Mouse (Mus musculus) left cerebral cortex, adult 11 months (tissue): Measurements from ENCODE around the gene Kat8.
A peak's percentile ranks its signal among the peaks of the same experiment; 100 is the strongest.
"Not testable (repeated sequence)": the region's sequence is repeated elsewhere in the genome, so short reads cannot be mapped to it uniquely, and the experiment has no call there.

Source experiments
- DNase-seq: peaks from one replicate; pipeline ENCODE4 v3.0.0; 2022; ENCODE audit warnings: low spot score

Gene Kat8

DNA sequence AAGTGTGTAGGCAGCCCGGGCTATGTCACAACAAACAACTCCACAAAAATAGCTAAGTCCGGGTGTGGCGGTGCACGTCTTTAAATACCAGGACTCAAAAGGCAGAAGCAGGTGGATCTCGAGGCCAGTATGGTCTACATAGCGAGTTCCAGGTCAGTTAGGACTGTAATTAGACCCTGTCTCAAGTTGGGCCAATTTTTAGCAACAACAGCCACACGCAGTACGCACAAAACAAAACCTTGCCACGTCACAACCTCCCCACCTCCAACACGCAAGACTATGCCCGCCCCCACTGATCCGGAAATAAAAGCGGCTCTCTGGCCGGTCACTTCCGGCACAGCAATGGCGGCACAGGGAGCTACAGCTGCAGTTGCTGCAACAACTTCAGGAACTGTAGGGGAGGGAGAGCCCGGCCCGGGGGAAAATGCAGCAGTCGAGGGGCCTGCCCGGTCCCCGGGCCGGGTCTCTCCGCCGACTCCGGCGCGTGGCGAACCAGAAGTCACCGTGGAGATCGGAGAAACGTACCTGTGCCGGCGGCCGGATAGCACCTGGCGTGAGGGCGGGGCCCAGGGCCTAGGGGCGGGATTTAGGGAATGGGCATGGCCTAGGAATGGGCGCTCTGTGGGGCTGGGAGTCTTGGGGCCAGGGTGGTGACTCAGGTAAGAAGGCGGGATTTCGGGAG is at the start of gene Kat8:
Kat8 (plus strand) TSS at position 327 of the 682 bp plus-strand sequence.
- peak; percentile 79 for DNase-seq

DNA sequence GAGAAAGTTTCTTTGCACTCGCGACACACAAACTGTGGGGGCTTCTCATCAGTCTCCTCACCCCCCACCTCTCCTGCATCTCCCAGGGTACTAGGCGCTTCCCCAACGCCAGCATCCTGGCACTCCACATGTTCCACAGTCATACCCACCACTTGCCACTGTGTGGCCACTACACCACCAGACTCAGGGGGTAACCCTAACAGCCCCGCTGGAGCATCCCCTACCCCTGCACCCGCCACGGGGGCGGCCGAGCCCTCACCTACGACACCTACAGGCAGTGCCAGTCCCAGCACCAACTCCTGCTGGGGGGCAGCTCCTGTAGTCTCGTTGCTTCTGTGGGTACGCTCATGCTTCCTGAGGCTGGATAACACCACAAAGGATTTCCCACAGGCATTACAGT is 45.9 kb upstream of the Kat8 start:
- DNase-seq = no peak

DNA sequence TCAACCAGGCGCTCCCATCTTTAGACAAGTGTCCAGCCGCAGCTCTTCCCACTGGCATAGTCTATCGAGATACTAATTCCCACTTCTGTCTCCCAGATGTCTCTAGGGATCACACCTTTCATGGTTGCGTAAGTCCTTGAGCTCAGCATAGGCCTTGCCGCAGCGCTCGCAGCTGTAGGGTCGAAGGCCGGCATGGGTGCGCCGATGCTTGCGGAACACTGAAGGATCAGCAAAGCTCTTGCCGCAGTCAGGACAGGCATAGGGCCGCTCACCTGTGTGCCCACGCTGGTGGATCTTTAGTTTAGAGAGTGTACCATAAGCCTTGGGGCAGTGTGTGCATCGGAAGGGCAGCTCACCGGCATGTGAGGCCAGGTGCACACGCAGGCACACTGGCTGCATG is 44.7 kb upstream of the Kat8 start:
- DNase-seq = no peak

DNA sequence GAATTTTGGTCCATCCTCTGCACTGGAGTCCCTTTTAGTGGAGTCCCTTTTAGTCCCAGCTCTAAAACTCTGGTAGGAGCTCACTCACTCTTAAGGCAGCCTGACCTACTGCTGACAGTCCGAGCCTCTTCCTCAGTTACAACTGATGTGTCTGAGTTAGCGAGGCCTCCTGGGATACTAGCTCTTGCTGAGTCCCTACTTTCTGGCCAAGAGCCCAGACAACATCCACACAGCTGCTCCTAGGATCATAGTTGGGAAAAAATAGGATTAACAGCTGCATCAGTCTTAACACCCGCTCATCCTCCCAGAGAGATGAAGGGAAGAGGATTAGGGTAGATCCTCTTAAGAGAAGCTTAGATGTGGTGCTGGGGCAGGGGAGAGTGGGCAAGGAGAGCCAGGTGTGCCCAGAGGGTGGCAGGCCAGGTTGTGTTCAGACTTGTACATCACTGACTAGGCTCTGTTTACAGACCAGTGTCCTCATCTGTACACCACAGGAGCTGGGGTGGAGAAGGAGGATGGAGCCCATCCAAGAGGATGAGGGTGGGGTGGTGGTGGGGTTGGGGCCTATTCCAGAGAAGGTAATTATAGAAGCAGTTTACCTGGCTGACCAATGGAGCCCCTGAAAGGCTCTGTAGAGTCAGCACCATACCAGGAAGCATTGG is 43.0 kb upstream of the Kat8 start:
- DNase-seq = no peak

GRCm38 (mm10) chr7:127870136-127870821 is 42.0 kb upstream of the Kat8 start:
- no peak for DNase-seq

GRCm38 (mm10) chr7:127874812-127875626 is 37.3 kb upstream of the Kat8 start:
- DNase-seq = no peak

DNA sequence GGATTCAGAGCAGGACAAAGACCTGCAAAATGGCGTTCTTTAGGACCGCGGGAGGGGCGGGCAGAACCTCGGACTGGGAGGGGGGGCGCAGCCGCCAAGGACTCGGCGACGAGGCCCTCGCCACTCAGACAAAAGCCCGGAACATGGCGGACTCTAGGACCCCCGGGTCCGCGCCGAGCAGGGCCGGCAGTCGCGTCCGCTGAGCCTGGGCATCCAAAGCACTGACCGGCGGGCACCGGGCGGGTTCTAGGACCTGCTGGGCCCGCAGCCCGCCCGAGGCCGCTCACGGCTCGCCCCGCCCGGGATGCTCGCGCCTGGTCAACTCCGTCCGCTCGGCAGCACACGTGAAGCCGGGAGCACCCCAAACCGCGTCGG is 36.7 kb upstream of the Kat8 start:
- DNase-seq = peak; percentile 89

DNA sequence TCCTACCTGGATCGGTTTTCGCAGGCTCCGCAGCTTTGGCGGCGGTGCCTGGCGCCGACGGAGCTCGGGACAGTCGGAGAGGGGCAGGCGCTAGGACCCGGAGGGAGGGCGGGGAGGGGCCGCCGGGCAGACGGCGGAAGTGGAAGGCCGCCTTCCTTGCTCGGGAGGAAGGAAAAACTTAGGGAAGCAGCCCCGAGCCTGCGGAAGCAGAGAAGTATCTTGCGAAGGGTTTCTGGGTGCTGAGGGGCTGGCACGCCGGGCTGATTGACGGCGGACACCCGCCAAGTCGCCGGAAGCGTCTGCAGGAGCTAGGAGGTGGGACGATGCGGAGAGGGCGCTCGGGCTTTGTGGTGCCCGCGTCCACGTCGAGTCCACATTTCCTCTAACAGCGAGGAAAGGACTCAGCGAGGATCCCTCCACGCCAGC is 36.3 kb upstream of the Kat8 start, which contains the start of gene Zfp646:
Zfp646 (plus strand) TSS at position 181 of the 426 bp plus-strand sequence.
- peak; percentile 53 for DNase-seq

GRCm38 (mm10) chr7:127876467-127877348 is 35.6 kb upstream of the Kat8 start, which contains the start of gene Zfp668:
Gene Zfp668, minus strand, starts transcription at chr7:127876828.
- DNase-seq = peak; percentile 83

GRCm38 (mm10) chr7:127879301-127879700 is 33.0 kb upstream of the Kat8 start:
- DNase-seq = no peak

GRCm38 (mm10) chr7:127880431-127880830 is 31.9 kb upstream of the Kat8 start:
- DNase-seq = no peak

GRCm38 (mm10) chr7:127885951-127886350 is 26.4 kb upstream of the Kat8 start:
- no peak for DNase-seq

- DNase-seq = no peak
These were observed 25.8 kb upstream of the Kat8 start for GRCm38 (mm10) chr7:127886551-127886950.

- no peak for DNase-seq
These were observed 25.1 kb upstream of the Kat8 start for GRCm38 (mm10) chr7:127887191-127887590.

- DNase-seq = no peak
These were observed 24.5 kb upstream of the Kat8 start for GRCm38 (mm10) chr7:127887781-127888180.

DNA sequence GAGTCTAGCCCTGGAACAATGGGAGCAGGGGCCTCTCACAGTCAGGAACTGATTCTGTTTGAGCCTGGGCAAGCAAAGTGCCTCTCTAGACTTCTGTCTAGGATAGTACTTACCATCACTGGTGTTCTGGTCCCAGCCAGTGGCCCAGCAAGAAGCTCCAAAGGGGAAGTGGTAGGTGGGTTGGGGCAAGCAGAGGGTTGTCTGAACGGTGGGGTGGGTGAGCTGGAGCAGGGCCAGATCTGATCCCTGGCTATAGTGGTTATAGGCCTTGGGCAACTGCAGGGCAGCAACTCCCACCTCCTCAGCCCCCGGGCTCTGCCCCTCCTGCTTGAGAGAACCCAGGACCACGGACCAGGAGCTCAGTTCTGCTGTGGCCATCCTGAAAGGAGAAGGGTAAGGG is 23.5 kb upstream of the Kat8 start:
- DNase-seq = no peak

DNA sequence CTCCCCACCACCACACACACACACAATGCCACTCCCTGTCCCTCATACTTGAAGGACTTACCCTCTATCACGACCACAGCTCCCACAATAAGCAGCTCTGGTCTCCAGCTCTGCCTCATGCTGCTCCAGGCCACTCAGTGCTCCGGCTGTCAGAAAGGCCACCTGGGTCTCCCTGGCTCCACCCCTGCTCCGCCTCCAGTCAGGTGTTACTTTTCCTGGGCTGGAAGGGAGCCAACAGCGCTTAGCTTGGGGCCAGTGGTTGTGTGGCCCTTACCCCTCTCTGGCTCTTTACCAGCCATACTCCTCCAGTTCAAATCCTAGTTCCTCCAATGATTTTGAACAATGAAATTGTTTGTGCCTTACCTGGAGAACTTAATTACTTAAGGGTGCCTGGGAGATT is 21.5 kb upstream of the Kat8 start, which contains the start of gene Prss53:
Prss53 (minus strand) TSS at position 173 of the 400 bp plus-strand sequence.
- DNase-seq = no peak

GRCm38 (mm10) chr7:127894480-127894879 is 17.8 kb upstream of the Kat8 start:
- no peak for DNase-seq

- DNase-seq = peak; percentile 94
These were observed 16.9 kb upstream of the Kat8 start, which contains the start of the genes Gm21974 and Vkorc1 for GRCm38 (mm10) chr7:127895442-127895841. Gene Gm21974, minus strand, starts transcription at chr7:127895454. Gene Vkorc1, minus strand, starts transcription at chr7:127895617.

DNA sequence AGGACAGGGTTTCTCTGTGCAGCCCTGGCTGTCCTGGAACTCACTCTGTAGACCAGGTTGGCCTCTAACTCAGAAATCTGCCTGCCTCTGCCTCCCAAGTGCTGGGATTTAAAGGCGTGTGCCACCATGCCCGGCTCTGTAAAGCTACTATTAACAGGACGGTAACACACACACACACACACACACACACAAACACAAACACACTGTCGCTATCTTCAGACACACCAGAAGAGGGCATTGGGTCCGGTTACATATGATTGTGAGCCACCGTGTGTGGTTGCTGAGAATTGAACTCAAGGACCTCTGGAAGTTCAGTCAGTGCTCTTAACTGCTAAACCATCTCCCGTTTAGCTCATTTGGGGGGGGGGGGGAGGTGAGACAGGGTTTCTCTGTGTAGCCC is 16.4 kb upstream of the Kat8 start:
- DNase-seq = not testable (repeated sequence)

DNA sequence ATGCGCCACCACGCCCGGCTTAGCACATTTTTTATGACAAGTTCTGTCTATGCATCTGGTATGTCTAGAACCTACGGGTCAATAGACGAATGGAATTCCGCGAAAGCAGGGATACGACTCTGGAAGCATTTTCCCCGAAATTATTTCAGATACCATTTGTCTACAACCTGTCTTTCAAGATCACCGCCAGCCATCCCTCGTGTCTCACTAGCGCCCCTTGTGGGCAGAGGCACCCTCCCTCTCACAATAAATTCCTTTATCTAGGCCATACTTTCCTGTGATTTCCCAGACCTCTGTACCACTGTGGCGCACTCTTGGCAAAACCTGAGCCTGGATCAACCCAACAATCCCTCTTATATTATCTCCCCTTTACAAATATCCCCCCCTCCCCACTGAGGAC is 15.9 kb upstream of the Kat8 start:
- no peak for DNase-seq
